Mouse (Mus musculus): ENCODE data around the gene Rbms3. TPM values are rescaled to one million over a fixed set of nuclear protein-coding genes. Genes with fewer than 3 reads are reported as not detected.

Gene Rbms3
- total RNA-seq, 1 experiment: 2.2 TPM

GRCm38 (mm10) chr9:117246173-117246572, 383.5 kb downstream of the Rbms3 start:
- no peaks in the 10 kb centered on the region for H3K9me3 ChIP-seq (ENCODE audit: control insufficient read depth, insufficient read depth, low read depth, low read length)
- no peak overlapping the region for H3K9ac ChIP-seq (ENCODE audit: insufficient read depth, low read depth, low read length, poor library complexity, severe bottlenecking)
- no peak overlapping the region for H3K4me3 ChIP-seq (ENCODE audit: insufficient read depth in 1 of 2, low read depth in 1 of 2, low read length in 2 of 2, poor library complexity in 1 of 2, severe bottlenecking in 1 of 2)
- DNase-seq (ENCODE audit: low read depth, low spot score): no peak
- TF ChIP-seq ZNF384 (IDR thresholded peaks at IDR 0.05; ENCODE audit: low read depth, low read length): no peak
- no peak for TF ChIP-seq ZC3H11A (IDR thresholded peaks at IDR 0.05; ENCODE audit: borderline replicate concordance, low read depth, low read length)
- no peak for TF ChIP-seq CHD2 (IDR thresholded peaks at IDR 0.05; ENCODE audit: low read depth, low read length)
- TF ChIP-seq MAFK (IDR thresholded peaks at IDR 0.05; ENCODE audit: insufficient read depth, low read depth, low read length): no peak
- TF ChIP-seq HCFC1 (IDR thresholded peaks at IDR 0.05; ENCODE audit: borderline replicate concordance, insufficient read depth, low read length): no peak
- H3K27ac ChIP-seq (ENCODE audit: insufficient read depth, low read depth, low read length, poor library complexity, severe bottlenecking): no peak overlapping the region
- in situ Hi-C loops (cut with MboI; ENCODE audit: low sequenced_read_pairs in 2 of 2, unreplicated experiment in 2 of 2): no loop called here
- H3K36me3 ChIP-seq (ENCODE audit: control insufficient read depth, insufficient read depth, low read length, poor library complexity, severe bottlenecking): no peaks in the 10 kb centered on the region
- no peaks in the 10 kb centered on the region for H3K4me1 ChIP-seq (ENCODE audit: control insufficient read depth in 2 of 2, insufficient read depth in 2 of 2, low read length in 2 of 2, poor library complexity in 1 of 2)

- no peaks in the 10 kb centered on the region for H3K4me1 ChIP-seq (ENCODE audit: control insufficient read depth in 2 of 2, insufficient read depth in 2 of 2, low read length in 2 of 2, poor library complexity in 1 of 2)
- no peaks in the 10 kb centered on the region for H3K36me3 ChIP-seq (ENCODE audit: control insufficient read depth, insufficient read depth, low read length, poor library complexity, severe bottlenecking)
- DNase-seq (ENCODE audit: low read depth, low spot score): no peak
- H3K9ac ChIP-seq (ENCODE audit: insufficient read depth, low read depth, low read length, poor library complexity, severe bottlenecking): no peak overlapping the region
- H3K4me3 ChIP-seq (ENCODE audit: insufficient read depth in 1 of 2, low read depth in 1 of 2, low read length in 2 of 2, poor library complexity in 1 of 2, severe bottlenecking in 1 of 2): no peak overlapping the region
- in situ Hi-C loops (cut with MboI; ENCODE audit: low sequenced_read_pairs in 2 of 2, unreplicated experiment in 2 of 2): no loop called here
- H3K27ac ChIP-seq (ENCODE audit: insufficient read depth, low read depth, low read length, poor library complexity, severe bottlenecking): no peak overlapping the region
- TF ChIP-seq HCFC1 (IDR thresholded peaks at IDR 0.05; ENCODE audit: borderline replicate concordance, insufficient read depth, low read length) (no peak), MAFK (IDR thresholded peaks at IDR 0.05; ENCODE audit: insufficient read depth, low read depth, low read length) (no peak), CHD2 (IDR thresholded peaks at IDR 0.05; ENCODE audit: low read depth, low read length) (no peak), ZC3H11A (IDR thresholded peaks at IDR 0.05; ENCODE audit: borderline replicate concordance, low read depth, low read length) (no peak), ZNF384 (IDR thresholded peaks at IDR 0.05; ENCODE audit: low read depth, low read length) (no peak)
- H3K9me3 ChIP-seq (ENCODE audit: control insufficient read depth, insufficient read depth, low read depth, low read length): no peaks in the 10 kb centered on the region
Observed at GRCm38 (mm10) chr9:117243365-117243764, 386.3 kb downstream of the Rbms3 start.

GRCm38 (mm10) chr9:117234726-117235075, 395.0 kb downstream of the Rbms3 start:
- in situ Hi-C loops (cut with MboI; ENCODE audit: low sequenced_read_pairs in 2 of 2, unreplicated experiment in 2 of 2): no loop called here
- no peak overlapping the region for H3K9ac ChIP-seq (ENCODE audit: insufficient read depth, low read depth, low read length, poor library complexity, severe bottlenecking)
- TF ChIP-seq HCFC1 (IDR thresholded peaks at IDR 0.05; ENCODE audit: borderline replicate concordance, insufficient read depth, low read length) (no peak), ZC3H11A (IDR thresholded peaks at IDR 0.05; ENCODE audit: borderline replicate concordance, low read depth, low read length) (no peak), MAFK (IDR thresholded peaks at IDR 0.05; ENCODE audit: insufficient read depth, low read depth, low read length) (no peak), ZNF384 (IDR thresholded peaks at IDR 0.05; ENCODE audit: low read depth, low read length) (no peak), CHD2 (IDR thresholded peaks at IDR 0.05; ENCODE audit: low read depth, low read length) (no peak)
- no peaks in the 10 kb centered on the region for H3K36me3 ChIP-seq (ENCODE audit: control insufficient read depth, insufficient read depth, low read length, poor library complexity, severe bottlenecking)
- H3K4me3 ChIP-seq (ENCODE audit: insufficient read depth in 1 of 2, low read depth in 1 of 2, low read length in 2 of 2, poor library complexity in 1 of 2, severe bottlenecking in 1 of 2): no peak overlapping the region
- no peak overlapping the region for H3K27ac ChIP-seq (ENCODE audit: insufficient read depth, low read depth, low read length, poor library complexity, severe bottlenecking)
- DNase-seq (ENCODE audit: low read depth, low spot score): no peak
- no peaks in the 10 kb centered on the region for H3K9me3 ChIP-seq (ENCODE audit: control insufficient read depth, insufficient read depth, low read depth, low read length)
- no peaks in the 10 kb centered on the region for H3K4me1 ChIP-seq (ENCODE audit: control insufficient read depth in 2 of 2, insufficient read depth in 2 of 2, low read length in 2 of 2, poor library complexity in 1 of 2)

- no peak overlapping the region for H3K9ac ChIP-seq (ENCODE audit: insufficient read depth, low read depth, low read length, poor library complexity, severe bottlenecking)
- no peaks in the 10 kb centered on the region for H3K9me3 ChIP-seq (ENCODE audit: control insufficient read depth, insufficient read depth, low read depth, low read length)
- in situ Hi-C loops (cut with MboI; ENCODE audit: low sequenced_read_pairs in 2 of 2, unreplicated experiment in 2 of 2): no loop called here
- H3K27ac ChIP-seq (ENCODE audit: insufficient read depth, low read depth, low read length, poor library complexity, severe bottlenecking): no peak overlapping the region
- no peaks in the 10 kb centered on the region for H3K4me1 ChIP-seq (ENCODE audit: control insufficient read depth in 2 of 2, insufficient read depth in 2 of 2, low read length in 2 of 2, poor library complexity in 1 of 2)
- H3K4me3 ChIP-seq (ENCODE audit: insufficient read depth in 1 of 2, low read depth in 1 of 2, low read length in 2 of 2, poor library complexity in 1 of 2, severe bottlenecking in 1 of 2): no peak overlapping the region
- DNase-seq (ENCODE audit: low read depth, low spot score): no peak
- H3K36me3 ChIP-seq (ENCODE audit: control insufficient read depth, insufficient read depth, low read length, poor library complexity, severe bottlenecking): no peaks in the 10 kb centered on the region
- TF ChIP-seq ZC3H11A (IDR thresholded peaks at IDR 0.05; ENCODE audit: borderline replicate concordance, low read depth, low read length) (no peak), CHD2 (IDR thresholded peaks at IDR 0.05; ENCODE audit: low read depth, low read length) (no peak), ZNF384 (IDR thresholded peaks at IDR 0.05; ENCODE audit: low read depth, low read length) (no peak), MAFK (IDR thresholded peaks at IDR 0.05; ENCODE audit: insufficient read depth, low read depth, low read length) (no peak), HCFC1 (IDR thresholded peaks at IDR 0.05; ENCODE audit: borderline replicate concordance, insufficient read depth, low read length) (no peak)
Observed at GRCm38 (mm10) chr9:117234065-117234725, 395.5 kb downstream of the Rbms3 start.

All from ES-E14 (cell line).